Mouse (Mus musculus): ENCODE data around the gene Cd59b.

The Cd59b gene

DNA sequence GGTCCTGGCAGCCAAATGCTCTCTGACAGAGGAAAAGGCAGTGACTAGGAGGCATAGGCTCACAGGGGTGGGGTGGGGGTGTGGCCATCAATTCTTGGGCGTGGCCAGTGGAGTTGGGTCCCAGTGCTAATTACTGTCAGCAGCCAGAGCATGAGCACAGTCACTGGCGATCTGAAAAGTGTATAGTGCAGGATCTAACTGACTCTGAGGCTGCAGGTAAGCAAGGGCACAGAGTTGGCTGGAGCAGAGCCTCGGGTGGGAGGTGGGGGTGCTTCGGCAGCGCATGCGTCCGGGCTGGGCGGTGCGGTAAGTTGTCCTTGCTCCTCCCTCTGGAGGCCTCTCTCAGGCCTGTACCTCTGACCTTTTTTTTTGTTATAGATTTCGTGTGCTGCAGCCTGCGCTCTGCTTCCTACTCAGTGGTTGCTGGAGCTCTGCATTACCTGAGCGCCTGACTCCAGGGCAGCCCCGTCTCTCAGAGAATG, at the start of gene Cd59b:
Cd59b (plus strand) TSS at position 146 of the 482 bp plus-strand sequence.
- DNase-seq (ENCODE audit: low spot score) = no peak

DNA sequence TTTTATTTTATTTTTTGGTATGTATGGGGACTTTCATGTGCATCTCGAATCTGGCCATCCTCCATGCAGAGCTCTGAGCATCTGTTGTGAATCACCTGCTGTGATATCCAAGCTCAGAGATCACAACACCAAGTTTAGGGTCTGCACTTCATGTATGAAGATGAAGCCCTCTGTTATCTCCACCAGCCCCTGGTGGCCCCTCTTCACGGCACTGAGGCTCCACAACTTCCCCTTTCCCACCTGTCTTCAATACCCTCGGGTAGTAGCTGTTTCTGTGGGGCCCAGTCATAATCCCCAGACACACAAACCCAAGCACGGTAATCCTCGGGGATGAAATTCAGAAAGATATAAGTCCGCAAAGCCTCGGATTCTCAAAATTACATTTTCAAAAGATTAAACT, 46.6 kb upstream of the Cd59b start:
- DNase-seq (ENCODE audit: low spot score) = no peak

DNA sequence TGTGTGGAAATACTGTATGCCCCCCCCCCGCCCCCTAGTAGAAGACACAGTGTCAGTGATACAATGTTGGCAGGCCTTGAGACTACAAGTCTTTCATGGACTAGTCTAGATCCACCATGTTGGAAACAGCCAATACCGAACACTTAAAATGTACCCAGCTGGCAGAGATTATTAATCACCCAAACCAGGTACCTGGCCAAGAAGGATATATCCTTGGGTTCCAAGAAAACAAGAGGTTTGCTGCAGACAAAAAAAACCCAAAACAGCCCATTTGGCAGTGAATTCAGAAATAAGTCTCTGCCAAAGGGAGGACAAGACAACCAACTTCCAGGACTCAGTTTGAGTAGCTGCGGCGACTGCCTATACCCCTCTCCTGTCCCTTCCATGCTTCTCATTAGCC, 45.0 kb upstream of the Cd59b start:
- DNase-seq (ENCODE audit: low spot score) = no peak

DNA sequence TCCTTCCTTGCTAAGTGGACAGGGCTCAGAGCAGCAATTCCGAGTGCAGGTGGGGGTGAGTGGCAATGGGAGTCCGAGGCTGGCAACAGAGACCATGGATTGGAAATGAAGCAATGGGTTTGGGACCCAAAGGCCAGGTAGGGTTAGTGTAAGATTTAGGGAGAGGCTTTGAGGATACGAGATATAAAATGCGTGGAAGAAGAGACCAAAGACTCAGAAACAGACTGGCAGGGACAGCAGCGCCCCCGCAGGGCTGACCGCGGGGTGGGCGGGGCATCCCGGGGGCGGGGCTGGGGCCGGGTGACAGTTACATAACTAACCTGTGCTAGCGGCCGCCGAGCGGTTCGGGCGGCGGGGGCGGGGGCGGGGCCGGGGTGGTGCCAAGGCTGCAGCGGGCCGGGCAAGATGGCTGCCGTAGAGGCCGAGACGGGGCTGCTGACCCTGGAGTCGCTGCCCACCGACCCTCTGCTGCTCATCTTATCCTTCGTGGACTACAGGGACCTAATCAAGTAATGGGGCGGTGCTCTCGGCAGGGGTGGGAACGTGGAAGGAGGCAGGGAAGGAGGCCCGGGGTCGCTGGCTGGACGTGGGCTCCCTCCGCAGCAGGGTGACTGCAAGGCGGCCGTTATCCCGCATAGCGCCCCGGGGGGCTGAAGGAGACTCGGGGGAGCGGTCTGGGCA, 42.1 kb upstream of the Cd59b start, which contains the start of gene Fbxo3:
Fbxo3 (plus strand) TSS at position 264 of the 681 bp plus-strand sequence.
- peak; percentile 87 for DNase-seq (ENCODE audit: low spot score)

DNA sequence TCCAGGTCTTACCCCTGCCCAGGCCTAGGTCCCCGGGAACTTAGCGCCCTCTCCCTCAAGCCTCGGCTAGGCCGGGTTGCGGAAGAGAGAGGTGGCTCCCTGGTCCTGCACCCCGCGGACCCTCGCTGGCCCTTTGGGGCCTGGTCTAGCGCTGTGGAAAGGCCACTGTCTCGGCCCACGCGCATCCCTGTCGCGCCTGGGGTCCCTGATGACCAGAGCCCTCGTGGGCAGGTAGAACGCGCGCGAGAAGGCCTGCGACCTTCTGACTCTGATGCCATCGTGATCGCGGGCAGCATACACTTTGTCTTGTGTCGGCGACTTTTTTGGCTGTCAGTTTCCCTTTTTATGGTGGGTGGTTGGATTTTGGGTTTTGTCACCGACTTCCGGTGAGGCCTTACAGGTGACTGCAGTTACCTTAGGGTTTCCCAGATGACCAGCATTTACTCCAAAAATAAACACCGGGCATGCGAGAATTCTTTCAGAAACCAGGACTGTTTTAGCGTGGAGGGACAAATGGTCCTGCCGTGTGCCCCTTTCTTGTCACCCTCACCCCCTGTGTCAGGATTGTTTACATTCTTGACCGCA, 41.4 kb upstream of the Cd59b start, which contains the start of gene 4931422A03Rik:
4931422A03Rik (minus strand) TSS at position 223 of the 585 bp plus-strand sequence.
- peak; percentile 45 for DNase-seq (ENCODE audit: low spot score)

DNA sequence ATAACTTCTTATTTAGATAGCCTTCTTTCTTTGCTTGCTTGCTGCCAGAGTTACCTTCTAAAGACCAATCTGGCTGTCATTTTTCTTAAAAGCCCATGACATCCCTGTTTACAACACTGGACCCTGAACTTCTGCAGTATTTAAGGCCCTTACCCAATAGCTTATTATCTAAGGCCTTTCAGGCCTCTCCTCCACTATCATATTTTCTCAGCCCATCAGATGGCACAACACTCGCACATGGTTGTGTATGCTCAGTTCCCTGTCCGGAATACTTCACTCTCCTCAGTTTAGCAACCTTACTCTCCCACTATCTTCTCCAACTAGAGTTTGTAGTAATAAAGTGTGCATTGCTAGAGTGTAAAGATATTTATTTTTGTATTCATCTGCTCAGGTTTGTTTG, 40.6 kb upstream of the Cd59b start:
- peak; percentile 22 for DNase-seq (ENCODE audit: low spot score)

DNA sequence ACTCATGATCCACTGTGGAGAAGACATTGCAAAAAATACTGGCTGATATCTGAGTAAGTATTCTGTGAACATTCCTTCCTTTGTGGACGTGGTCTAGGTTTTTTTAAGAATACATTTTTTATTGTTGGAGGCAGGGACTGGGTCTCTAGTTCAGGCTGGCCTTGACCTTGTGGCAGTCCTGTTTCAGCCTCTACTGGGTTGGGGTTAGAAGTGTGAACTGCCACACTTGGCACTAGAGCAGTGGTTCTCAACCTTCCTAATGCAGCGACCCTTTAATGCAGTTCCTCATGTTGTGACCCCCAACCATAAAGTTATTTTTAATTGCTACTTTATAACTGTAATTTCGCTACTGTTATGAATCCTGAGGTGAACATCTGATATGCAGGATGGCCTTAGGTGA, 39.3 kb upstream of the Cd59b start:
- DNase-seq (ENCODE audit: low spot score) = no peak

DNA sequence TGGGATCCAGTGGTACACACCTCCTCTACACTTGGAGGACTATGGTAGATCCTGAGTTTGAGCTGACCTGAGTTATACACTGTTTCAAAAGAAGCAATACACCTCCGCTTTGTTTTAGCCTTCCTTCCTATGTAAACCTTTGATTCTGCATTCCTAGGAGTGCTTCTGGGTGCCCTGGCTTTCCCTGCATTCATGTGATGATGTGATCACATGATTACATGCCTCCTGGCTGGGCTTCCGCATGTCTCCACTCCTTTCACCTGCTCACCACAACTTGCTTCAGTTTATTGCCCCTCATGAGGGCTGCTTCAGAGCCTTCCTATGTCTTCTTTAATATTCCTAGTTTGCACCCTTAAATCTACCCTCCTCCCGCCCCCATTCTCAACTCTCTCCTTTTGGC, 37.6 kb upstream of the Cd59b start:
- DNase-seq (ENCODE audit: low spot score) = no peak

DNA sequence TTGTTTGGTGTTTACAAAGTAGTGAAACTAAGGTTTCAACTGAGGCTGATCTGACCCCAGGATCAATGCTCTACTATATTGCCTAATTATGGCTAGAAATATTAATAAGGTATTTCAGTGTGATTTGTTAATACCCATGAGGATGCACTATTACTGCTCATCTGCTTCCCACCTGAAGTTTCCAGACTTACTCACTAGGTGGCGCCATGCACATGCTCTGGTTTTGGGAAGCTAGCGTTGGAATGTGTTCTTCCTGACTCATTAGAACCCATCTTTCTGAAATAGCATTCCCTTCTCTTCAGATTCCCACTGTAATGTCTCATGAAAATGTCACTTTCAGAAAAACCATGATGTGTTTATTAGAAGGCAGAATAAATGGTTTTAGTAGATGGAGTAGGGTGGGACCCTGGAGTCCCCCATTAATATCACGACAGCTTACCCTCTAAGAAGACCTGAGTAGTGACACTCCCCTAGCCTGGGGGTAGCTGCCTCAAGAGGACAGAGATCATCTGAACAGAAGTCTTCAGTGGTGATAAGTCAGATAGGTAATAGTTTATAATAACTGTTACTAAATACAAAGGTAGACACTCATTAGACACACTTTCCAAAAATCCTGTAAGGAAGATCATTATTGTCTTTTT, 34.7 kb upstream of the Cd59b start:
- peak; percentile 81 for DNase-seq (ENCODE audit: low spot score)

DNA sequence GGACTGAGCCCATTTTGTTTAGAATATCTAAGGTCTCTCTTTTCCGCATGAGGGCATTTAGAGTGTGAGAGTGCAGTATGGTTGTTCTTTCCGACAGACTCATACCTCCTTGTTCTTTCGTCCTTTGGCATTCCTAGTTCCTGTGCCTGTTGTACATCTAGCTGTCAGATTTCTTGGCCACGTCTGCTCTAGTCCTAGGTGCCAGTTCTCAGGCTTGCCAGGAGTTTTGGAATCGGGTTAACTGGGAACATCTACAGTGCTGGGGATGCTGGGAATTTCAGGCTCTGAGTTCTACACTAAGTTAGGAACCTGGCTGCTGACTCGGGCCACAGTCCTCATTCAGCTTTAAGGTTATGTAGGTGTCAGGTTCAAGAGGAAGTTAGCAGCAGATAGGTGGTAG, 34.1 kb upstream of the Cd59b start:
- DNase-seq (ENCODE audit: low spot score) = peak; percentile 38

DNA sequence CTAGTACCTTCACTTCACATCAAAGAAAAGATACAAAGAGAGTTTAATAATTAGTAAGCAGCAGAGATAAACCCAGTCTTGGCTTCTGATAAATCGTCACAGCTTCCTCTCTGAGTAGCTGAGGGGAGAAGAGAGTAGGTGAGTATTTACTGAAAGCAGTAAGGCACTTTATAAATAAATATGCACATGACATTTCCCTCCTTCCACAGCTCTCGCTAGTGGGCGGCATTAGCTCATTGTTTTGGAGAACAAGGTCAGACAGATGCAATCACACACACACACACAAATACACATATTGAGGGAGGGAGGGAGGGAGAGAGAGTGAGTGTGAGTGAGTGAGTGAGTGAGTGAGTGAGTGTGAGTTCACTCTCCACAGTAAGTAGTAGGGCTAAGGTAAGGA, 33.3 kb upstream of the Cd59b start:
- DNase-seq (ENCODE audit: low spot score) = no peak

DNA sequence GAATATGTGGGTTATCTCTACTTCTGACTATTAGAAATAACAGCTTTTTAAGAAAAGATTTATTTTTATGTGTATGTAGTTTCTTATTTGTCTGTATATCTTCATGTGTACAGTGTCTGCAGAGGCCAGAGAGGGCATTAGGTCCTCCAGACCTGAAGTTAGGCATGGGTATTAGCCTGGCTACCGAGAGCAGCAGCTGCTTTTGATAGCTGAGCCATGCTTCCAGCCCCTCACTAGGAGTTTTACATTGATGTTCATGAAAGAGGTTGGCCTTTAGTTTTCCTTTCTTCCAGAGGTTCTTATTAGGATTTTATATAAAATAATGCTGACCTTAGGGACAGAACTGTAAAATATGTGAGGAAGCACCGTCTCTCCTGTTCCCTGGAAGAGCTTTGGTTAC, 31.4 kb upstream of the Cd59b start:
- DNase-seq (ENCODE audit: low spot score) = no peak

DNA sequence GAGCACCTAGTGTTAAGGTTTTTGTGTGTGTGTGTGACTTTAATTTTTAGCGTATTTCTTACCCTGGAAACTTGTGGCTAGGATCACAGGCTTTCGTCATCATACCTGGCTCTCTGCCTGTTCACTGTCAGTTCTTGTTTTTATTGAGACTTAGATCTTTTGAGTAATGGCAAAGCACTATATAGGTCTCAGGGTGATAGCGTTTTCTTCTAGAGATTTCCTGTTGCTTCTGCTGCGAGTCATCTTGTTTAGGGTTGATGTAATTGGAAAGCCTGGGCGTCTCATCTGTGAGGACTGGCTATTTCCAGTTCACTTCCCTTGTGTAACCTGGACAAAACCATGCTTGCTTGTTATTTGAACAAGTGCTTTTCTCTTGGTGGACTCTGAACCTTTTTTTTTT, 28.0 kb upstream of the Cd59b start:
- peak; percentile 85 for DNase-seq (ENCODE audit: low spot score)

DNA sequence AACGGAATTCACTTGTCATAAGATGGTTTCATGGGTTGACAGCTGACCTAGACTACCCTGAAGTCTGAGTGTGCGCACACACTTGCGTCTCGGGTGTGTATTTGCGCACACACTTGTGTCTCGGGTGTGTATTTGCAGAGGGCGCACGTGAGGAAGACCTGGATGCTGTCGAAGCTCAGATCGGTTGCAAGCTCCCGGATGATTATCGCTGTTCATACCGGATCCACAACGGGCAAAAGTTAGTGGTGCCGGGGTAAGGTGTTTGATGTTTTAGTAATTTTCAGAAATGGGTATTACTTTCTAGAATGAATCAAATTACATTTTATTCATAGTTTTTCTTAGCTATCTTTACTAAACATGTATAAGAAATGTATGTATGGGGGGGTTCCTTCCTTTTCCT, 26.9 kb upstream of the Cd59b start:
- DNase-seq (ENCODE audit: low spot score) = no peak

DNA sequence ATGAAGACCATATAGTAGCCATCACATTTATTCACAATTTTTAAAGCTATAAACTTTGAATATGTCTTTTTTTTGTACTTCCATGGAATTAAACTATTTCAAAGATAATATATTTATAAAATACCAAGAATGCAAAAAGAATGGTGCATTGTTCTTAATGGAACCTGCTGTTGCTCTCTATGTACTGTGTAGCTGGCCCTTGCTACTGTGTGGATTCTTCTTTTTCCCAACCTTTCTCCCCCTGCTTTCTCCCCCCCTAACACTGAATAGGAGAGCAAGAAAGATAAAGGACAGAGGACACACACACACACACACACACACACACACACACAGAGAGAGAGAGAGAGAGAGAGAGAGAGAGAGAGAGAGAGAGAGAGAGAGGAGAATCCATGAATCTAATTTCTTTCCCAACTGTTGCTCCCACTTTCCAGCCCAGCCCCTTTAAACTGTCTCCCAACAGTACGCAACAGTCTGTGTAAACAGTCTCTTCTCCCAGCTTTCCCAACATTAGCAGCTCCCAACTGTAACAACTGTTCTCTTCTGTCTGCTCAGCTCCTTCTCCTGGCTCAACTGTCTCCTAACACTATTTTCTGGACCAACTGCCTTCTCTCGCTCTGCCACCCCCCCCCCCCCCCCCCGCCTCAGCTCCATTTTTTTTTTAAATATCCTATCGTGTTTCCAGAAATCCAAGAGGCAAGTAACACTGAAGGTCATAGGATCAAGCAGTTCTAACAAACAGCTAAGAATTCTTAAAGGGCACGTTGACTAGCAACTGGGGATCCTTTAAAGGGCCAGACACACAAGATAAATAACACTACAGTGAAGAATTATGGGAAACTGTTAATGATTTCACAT, 25.8 kb upstream of the Cd59b start:
- no peak for DNase-seq (ENCODE audit: low spot score)

DNA sequence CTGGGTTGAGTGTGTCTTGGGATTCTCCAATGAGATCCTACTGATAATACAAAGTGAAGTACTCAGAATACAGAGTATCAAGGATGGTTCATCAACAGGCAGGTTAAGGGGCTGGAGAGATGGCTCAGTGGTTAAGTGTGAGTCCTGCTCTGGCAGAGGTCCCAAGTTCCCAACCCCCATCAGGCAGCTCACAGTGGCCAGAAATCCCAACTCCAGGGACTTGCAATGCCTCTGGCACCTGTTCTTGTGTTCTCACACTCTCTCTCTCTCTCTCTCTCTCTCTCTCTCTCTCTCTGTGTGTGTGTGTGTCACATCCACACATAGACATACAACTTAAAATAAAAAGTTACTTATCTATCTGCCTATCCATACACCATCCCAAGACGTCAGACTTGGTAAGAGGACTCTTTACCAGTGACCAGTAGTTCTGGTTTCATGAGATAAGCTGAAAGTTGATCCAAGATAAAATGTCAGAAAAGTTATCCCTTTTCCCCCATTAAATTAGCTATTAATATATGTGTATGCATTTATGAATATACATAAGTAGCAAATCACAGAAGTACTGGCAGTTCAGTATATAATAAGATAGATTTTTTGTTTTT, 25.1 kb upstream of the Cd59b start:
- DNase-seq (ENCODE audit: low spot score) = no peak

DNA sequence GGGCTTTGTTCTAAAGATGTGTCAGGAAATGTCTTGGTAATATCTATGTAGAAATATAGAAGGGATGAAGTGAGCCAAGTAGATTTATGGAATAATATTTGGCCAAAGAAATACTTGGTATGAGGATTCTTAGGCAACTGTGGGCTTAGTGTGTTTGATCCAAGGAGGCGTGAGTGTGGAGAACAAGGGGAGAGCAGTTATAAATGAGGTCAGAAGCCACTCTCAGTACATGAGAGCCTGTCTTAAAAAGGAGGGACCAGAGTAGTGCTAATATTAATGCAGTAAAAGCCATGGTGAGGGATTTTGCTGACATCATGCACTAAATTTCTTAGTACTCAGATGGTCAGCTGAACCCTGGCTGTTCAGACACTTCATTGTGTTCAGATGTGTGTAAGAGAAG, 11.3 kb upstream of the Cd59b start:
- no peak for DNase-seq (ENCODE audit: low spot score)

DNA sequence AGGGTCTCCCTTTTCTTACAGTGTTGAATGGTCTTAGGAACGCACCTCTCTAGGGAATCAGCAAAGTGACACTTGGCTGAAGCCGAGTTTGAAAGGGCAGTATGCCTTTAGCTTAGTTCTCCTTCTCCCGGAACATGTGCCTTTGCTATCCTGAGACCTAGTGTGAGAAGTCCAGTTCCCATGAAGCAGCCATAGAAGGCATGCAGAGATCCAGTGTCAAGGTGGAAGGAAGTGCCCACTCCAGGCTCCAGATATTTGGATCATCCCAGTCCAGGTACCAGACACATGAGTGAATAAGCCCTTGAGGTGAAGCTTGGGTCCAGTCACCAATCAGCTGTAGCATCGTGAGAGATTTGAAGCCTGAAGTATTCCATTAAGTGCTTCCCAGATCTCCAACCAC, 10.7 kb upstream of the Cd59b start:
- no peak for DNase-seq (ENCODE audit: low spot score)

DNA sequence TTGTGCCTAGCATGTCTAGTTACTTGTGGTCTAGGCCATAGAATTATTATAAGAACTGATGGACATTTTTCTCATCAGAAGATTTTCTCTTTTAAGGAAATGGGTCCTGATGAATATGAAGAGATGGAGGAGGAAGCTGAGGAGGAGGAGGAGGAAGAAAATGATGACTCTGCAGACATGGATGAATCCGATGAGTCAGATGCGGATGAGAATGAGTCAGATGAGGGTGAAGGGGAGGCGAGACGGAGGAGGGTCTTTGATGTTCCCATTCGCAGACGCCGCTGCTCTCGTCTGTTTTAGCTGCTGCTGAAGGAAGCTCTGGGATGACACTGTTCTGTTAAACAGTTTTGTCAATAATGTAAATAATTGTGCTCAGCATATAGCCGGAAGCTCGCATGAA, 9.9 kb upstream of the Cd59b start:
- no peak for DNase-seq (ENCODE audit: low spot score)

DNA sequence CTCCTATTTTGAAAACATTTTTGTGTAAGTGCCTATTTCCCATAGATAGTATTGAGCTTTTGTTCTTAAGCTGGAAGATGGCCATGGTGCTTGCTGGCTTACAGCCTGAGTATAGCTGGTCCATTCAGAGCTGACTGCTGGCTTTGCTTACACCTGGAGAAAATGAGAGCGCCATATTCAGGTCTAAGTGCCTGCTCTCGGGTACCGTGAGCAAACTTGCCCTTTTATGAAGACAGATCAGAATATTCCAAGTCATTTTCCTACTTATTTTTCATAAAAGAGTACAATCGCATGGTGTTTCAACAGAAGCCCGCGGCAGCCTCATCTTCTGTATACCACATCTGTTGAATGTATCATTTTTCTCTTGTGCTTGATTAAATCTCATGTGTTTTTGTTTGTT, 8.7 kb upstream of the Cd59b start:
- no peak for DNase-seq (ENCODE audit: low spot score)

DNA sequence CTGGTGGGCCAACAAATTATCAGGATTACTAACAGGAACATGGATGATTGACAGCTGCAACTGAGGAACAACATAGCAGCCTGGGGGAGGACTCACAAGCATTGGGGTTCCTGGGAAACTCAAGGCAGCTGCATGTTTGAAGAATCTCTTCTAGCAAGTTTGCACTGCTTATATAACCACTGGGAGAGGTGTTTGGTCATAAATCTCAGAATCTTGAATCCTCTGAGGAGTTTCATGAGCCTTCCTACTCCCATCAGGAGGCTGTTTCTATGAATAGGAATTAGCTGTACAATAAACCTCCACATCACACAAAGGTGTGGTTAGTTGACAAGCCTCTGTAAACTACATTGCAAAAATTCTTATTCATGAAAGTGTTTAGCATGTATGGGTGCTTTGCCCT, 7.0 kb upstream of the Cd59b start:
- DNase-seq (ENCODE audit: low spot score) = peak; percentile 38

DNA sequence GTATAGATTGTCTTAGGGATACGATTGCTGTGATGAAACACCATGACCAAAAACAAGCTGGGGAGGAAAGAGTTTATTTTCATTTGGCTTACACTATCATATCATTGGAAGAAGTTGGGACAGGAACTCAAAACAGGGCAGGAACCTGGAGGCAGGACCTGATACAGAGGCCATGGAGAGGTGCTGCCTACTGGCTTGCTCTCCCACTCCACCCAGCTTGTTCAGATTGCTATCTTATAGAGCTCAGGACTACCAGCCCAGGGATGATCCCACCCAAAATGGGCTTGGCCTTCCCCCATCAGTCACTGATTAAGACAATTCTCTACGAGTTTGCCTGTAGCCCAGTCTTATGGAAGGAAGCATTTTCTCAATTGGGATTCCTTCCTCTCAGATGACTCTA, 5.5 kb upstream of the Cd59b start:
- DNase-seq (ENCODE audit: low spot score) = no peak

Data from adipocyte (in vitro differentiated cells).